Mouse (Mus musculus) lung, adult 2 months (tissue): Measurements from ENCODE around the gene Hoxd9.

Experiments used
- CTCF ChIP-seq: fragments of 200-500 bp; IDR thresholded peaks from 2 replicates; pipeline ENCODE4 v1.5.1; 2011; ENCODE audit warnings: mild to moderate bottlenecking, low read length, control low read depth; ENCODE audit not compliant: insufficient read depth
- POLR2A ChIP-seq: fragments of 200-500 bp; IDR thresholded peaks from 2 replicates; pipeline ENCODE4 v1.6.1; 2011; ENCODE audit warnings: low read depth, mild to moderate bottlenecking, control low read depth, low read length, borderline replicate concordance; ENCODE audit errors: extremely low read depth

GRCm38 (mm10) chr2:74728303-74728680 lies 30.8 kb downstream of the Hoxd9 start:
- TF ChIP-seq CTCF (no peak), POLR2A (no peak)
